35 mouse cellular contexts compared by ENCODE assay signal in genomic region chr9:121988910-121989309, GRCm38 (mm10). TPM values are rescaled to one million over a fixed set of nuclear protein-coding genes. Genes with fewer than 3 reads are reported as not detected.
"Had no signal": no experiment of that assay in that cellular context is flagged by ENCODE, and none has a peak within 500 bp of the region (broad histone marks: within the 10 kb centered on the region; RNA-seq: fewer than 3 reads in every experiment).

No protein-coding gene starts in this region.

- H3K4me1 ChIP-seq: heart, embryonic 10.5 days; heart, embryonic 12.5 days; heart, embryonic 13.5 days; heart, embryonic 15.5 days; intestine, embryonic 15.5 days; kidney, embryonic 15.5 days had no signal

- DNase-seq: heart, postnatal 10 days; heart, postnatal 14 days; heart, postnatal 36 days; heart, postnatal 4 days; kidney, adult 11 months; kidney, adult 18-20 months; kidney, adult 2 months; kidney, adult 8-10 months; kidney, adult 9 months; kidney, postnatal 10 days; kidney, postnatal 14 days; kidney, postnatal 25 days; kidney, postnatal 36 days; kidney, postnatal 4 days; layer of hippocampus, adult 9-11 months; layer of hippocampus, postnatal 36 days had no signal

- H3K9ac ChIP-seq: heart, embryonic 12.5 days; heart, embryonic 13.5 days; heart, embryonic 15.5 days; hindbrain, embryonic 12.5 days; hindbrain, embryonic 13.5 days; hindbrain, embryonic 14.5 days; hindbrain, embryonic 15.5 days; intestine, embryonic 15.5 days; kidney, embryonic 15.5 days had no signal

- H3K27ac ChIP-seq: heart, embryonic 10.5 days; heart, embryonic 13.5 days; heart, embryonic 15.5 days; hindbrain, embryonic 10.5 days; hindbrain, embryonic 12.5 days; hindbrain, embryonic 13.5 days; hindbrain, embryonic 14.5 days; hindbrain, embryonic 15.5 days; hindbrain, postnatal 0 days; intestine, embryonic 15.5 days; kidney, embryonic 15.5 days; kidney, postnatal 0 days; layer of hippocampus, adult 2 months had no signal

- ATAC-seq: hindbrain, embryonic 16.5 days; hindbrain, postnatal 0 days; inflammation-experienced regulatory T-cells, adult 6 months; intestine, embryonic 15.5 days; intestine, embryonic 16.5 days had no signal

- H3K36me3 ChIP-seq: heart, embryonic 10.5 days; heart, embryonic 12.5 days; heart, embryonic 13.5 days; heart, embryonic 15.5 days; hindbrain, embryonic 10.5 days; hindbrain, embryonic 15.5 days; intestine, embryonic 15.5 days; kidney, embryonic 15.5 days had no signal

- H3K27me3 ChIP-seq: heart, embryonic 12.5 days; heart, embryonic 13.5 days; heart, embryonic 15.5 days; hindbrain, embryonic 12.5 days; hindbrain, embryonic 13.5 days; hindbrain, embryonic 15.5 days; intestine, embryonic 15.5 days; kidney, embryonic 15.5 days had no signal

- H3K4me2 ChIP-seq: heart, embryonic 11.5 days; heart, embryonic 12.5 days; heart, embryonic 13.5 days; heart, embryonic 15.5 days; hindbrain, embryonic 12.5 days; hindbrain, embryonic 13.5 days; hindbrain, embryonic 14.5 days; hindbrain, embryonic 15.5 days; intestine, embryonic 15.5 days; kidney, embryonic 15.5 days had no signal

- H3K4me3 ChIP-seq: heart, embryonic 10.5 days; heart, embryonic 12.5 days; heart, embryonic 13.5 days; heart, embryonic 15.5 days; hindbrain, embryonic 10.5 days; hindbrain, embryonic 12.5 days; hindbrain, embryonic 13.5 days; hindbrain, embryonic 15.5 days; intestine, embryonic 15.5 days; kidney, embryonic 15.5 days; layer of hippocampus, adult 2 months had no signal

- H3K9me3 ChIP-seq: heart, embryonic 10.5 days; heart, embryonic 12.5 days; heart, embryonic 13.5 days; heart, embryonic 15.5 days; hindbrain, embryonic 10.5 days; hindbrain, embryonic 12.5 days; hindbrain, embryonic 13.5 days; hindbrain, embryonic 15.5 days; intestine, embryonic 15.5 days; kidney, embryonic 15.5 days had no signal

RNA-seq across cellular contexts. Expression of gene Fam198a, which starts 38.1 kb away (rescaled TPM):
- total RNA-seq: hematopoietic stem cell, adult 5-6 weeks had no signal
